Mouse (Mus musculus) CH12.LX (cell line): ENCODE results near the gene Mlana. TPM values are rescaled to one million over a fixed set of nuclear protein-coding genes. Genes with fewer than 3 reads are reported as not detected.

ENCODE experiments used
- DNase-seq: peaks from one replicate; pipeline ENCODE4 v3.0.0-alpha.2; 2013; ENCODE audit errors: extremely low read depth
- H3K27ac ChIP-seq: 2 replicates; pipeline ENCODE4 v1.5.1; 2012; ENCODE audit warnings: low read depth, mild to moderate bottlenecking, control low read depth, moderate library complexity; ENCODE audit not compliant: insufficient read depth
- H3K27me3 ChIP-seq: replicated peaks from 2 replicates; pipeline ENCODE3; 2012; ENCODE audit warnings: inconsistent platforms
- H3K36me3 ChIP-seq, 2 experiments: replicated peaks in 1 of 2; 2 replicates each; pipeline versions ENCODE3 to v1.6.1; 2012; ENCODE audit warnings: inconsistent platforms in 1 of 2, low read length in 1 of 2, mild to moderate bottlenecking in 1 of 2, mixed read lengths in 1 of 2, moderate library complexity in 1 of 2; ENCODE audit not compliant: control insufficient read depth in 1 of 2, insufficient read depth in 1 of 2
- H3K4me1 ChIP-seq, 2 experiments: 2 replicates each; pipeline ENCODE4 v1.6.1; 2012; ENCODE audit warnings: inconsistent platforms in 1 of 2, moderate library complexity in 1 of 2; ENCODE audit not compliant: insufficient read depth in 2 of 2, control insufficient read depth in 1 of 2
- H3K4me2 ChIP-seq: 2 replicates; pipeline ENCODE4 v1.6.1; 2012; ENCODE audit warnings: low read depth, mild to moderate bottlenecking, control low read depth; ENCODE audit not compliant: poor library complexity, insufficient read depth, severe bottlenecking
- H3K4me3 ChIP-seq, 3 experiments: fragments of 150-350 bp in 1 of 3; sonication (generic) in 1 of 3; replicated peaks in 1 of 3; 2 replicates each; pipeline versions ENCODE3 to v1.5.1; 2011 to 2012; ENCODE audit warnings: low read depth in 2 of 3, low read length in 2 of 3, mild to moderate bottlenecking in 2 of 3, moderate library complexity in 2 of 3, control low read depth in 1 of 3, improper control_type of control experiment in 1 of 3, inconsistent platforms in 1 of 3, mixed read lengths in 1 of 3; ENCODE audit not compliant: poor library complexity in 1 of 3
- H3K79me2 ChIP-seq: replicated peaks from 2 replicates; pipeline ENCODE4 v1.6.1; 2012; ENCODE audit warnings: mild to moderate bottlenecking, moderate library complexity; ENCODE audit not compliant: control insufficient read depth, poor library complexity, insufficient read depth, severe bottlenecking; ENCODE audit errors: extremely low read depth
- H3K9ac ChIP-seq: 2 replicates; pipeline ENCODE4 v1.6.1; 2012; ENCODE audit warnings: low read depth, mild to moderate bottlenecking, control low read depth, moderate library complexity; ENCODE audit not compliant: insufficient read depth
- H3K9me3 ChIP-seq: replicated peaks from 2 replicates; pipeline ENCODE3; 2012; ENCODE audit warnings: low read length, inconsistent platforms, mixed read lengths
- BHLHE40 ChIP-seq: IDR thresholded peaks from 2 replicates; pipeline ENCODE4 v1.6.1; 2011; ENCODE audit warnings: mild to moderate bottlenecking, low read depth, low read length, improper control_type of control experiment
- CHD1 ChIP-seq: IDR thresholded peaks from 2 replicates; pipeline ENCODE4 v1.6.1; 2012; ENCODE audit warnings: low read depth, low read length, improper control_type of control experiment, inconsistent platforms
- E2F4 ChIP-seq: IDR thresholded peaks from 2 replicates; pipeline ENCODE4 v1.6.1; 2011; ENCODE audit warnings: low read depth, low read length, improper control_type of control experiment; ENCODE audit not compliant: insufficient replicate concordance
- EP300 ChIP-seq: IDR thresholded peaks from 2 replicates; pipeline ENCODE4 v1.6.1; 2011; ENCODE audit warnings: low read length, improper control_type of control experiment
- ETS1 ChIP-seq: conservative IDR thresholded peaks from 2 replicates; pipeline ENCODE4 v1.6.1; 2012; ENCODE audit warnings: low read depth, mild to moderate bottlenecking, inconsistent platforms, low read length, improper control_type of control experiment, moderate library complexity
- HCFC1 ChIP-seq: IDR thresholded peaks from 2 replicates; pipeline ENCODE4 v1.6.1; 2012; ENCODE audit warnings: low read depth, mild to moderate bottlenecking, inconsistent platforms, low read length, improper control_type of control experiment
- IRF4 ChIP-seq: IDR thresholded peaks from 2 replicates; pipeline ENCODE4 v1.6.1; 2014; ENCODE audit warnings: low read depth, mild to moderate bottlenecking, inconsistent platforms, low read length, improper control_type of control experiment
- KAT2A ChIP-seq: IDR thresholded peaks from 2 replicates; pipeline ENCODE4 v1.6.1; 2012; ENCODE audit warnings: low read length, improper control_type of control experiment, inconsistent platforms; ENCODE audit not compliant: insufficient replicate concordance
- MAZ ChIP-seq: IDR thresholded peaks from 2 replicates; pipeline ENCODE4 v1.6.1; 2012; ENCODE audit warnings: low read depth, mild to moderate bottlenecking, inconsistent platforms, low read length, improper control_type of control experiment, moderate library complexity
- MEF2A ChIP-seq: IDR thresholded peaks from 2 replicates; pipeline ENCODE4 v1.6.1; 2014; ENCODE audit warnings: low read depth, mild to moderate bottlenecking, inconsistent platforms, low read length, improper control_type of control experiment, borderline replicate concordance
- MXI1 ChIP-seq: IDR thresholded peaks from 2 replicates; pipeline ENCODE4 v1.6.1; 2011; ENCODE audit warnings: mild to moderate bottlenecking, low read depth, low read length, improper control_type of control experiment
- NELFE ChIP-seq: IDR thresholded peaks from 2 replicates; pipeline ENCODE4 v1.6.1; 2011; ENCODE audit warnings: low read depth, low read length, improper control_type of control experiment
- NRF1 ChIP-seq: IDR thresholded peaks from 2 replicates; pipeline ENCODE4 v1.6.1; 2014; ENCODE audit warnings: low read depth, mild to moderate bottlenecking, inconsistent platforms, low read length, improper control_type of control experiment, moderate library complexity
- POLR2A ChIP-seq: IDR thresholded peaks from 2 replicates; pipeline ENCODE4 v1.6.1; 2011; ENCODE audit warnings: low read depth, mild to moderate bottlenecking, improper control_type of control experiment, low read length
- POLR2AphosphoS2 ChIP-seq: IDR thresholded peaks from 2 replicates; pipeline ENCODE4 v1.6.1; 2011; ENCODE audit warnings: low read depth, low read length, improper control_type of control experiment
- SIN3A ChIP-seq: IDR thresholded peaks from 2 replicates; pipeline ENCODE4 v1.6.1; 2012; ENCODE audit warnings: low read length, improper control_type of control experiment, inconsistent platforms
- TCF12 ChIP-seq: IDR thresholded peaks from 2 replicates; pipeline ENCODE4 v1.6.1; 2014; ENCODE audit warnings: low read depth, mild to moderate bottlenecking, inconsistent platforms, low read length, improper control_type of control experiment
- UBTF ChIP-seq: IDR thresholded peaks from 2 replicates; pipeline ENCODE4 v1.6.1; 2012; ENCODE audit warnings: low read depth, mild to moderate bottlenecking, inconsistent platforms, low read length, improper control_type of control experiment, moderate library complexity
- USF1 ChIP-seq: IDR thresholded peaks from 2 replicates; pipeline ENCODE4 v1.6.1; 2014; ENCODE audit warnings: low read depth, mild to moderate bottlenecking, inconsistent platforms, low read length, improper control_type of control experiment
- USF2 ChIP-seq: conservative IDR thresholded peaks from 2 replicates; pipeline ENCODE4 v1.6.1; 2011; ENCODE audit warnings: low read depth, low read length, improper control_type of control experiment
- ZC3H11A ChIP-seq: IDR thresholded peaks from 2 replicates; pipeline ENCODE4 v1.6.1; 2012; ENCODE audit warnings: low read depth, mild to moderate bottlenecking, inconsistent platforms, low read length, improper control_type of control experiment
- ZMIZ1 ChIP-seq: IDR thresholded peaks from 2 replicates; pipeline ENCODE4 v1.6.1; 2012; ENCODE audit warnings: low read depth, mild to moderate bottlenecking, inconsistent platforms, low read length, improper control_type of control experiment
- ZNF384 ChIP-seq: IDR thresholded peaks from 2 replicates; pipeline ENCODE4 v1.6.1; 2012; ENCODE audit warnings: low read depth, low read length, improper control_type of control experiment, inconsistent platforms
- dilution Hi-C: fragments of 300-500 bp; cut with MboI; formaldehyde crosslinking; loops from 2 replicates; pipeline ENCODE4 v1.14.3; 2020; ENCODE audit warnings: low sequenced_read_pairs; ENCODE audit not compliant: extremely low pct_unique_long_range_greater_than_20kb, extremely low pct_ligation_motif_present
- in situ Hi-C: fragments of 300-500 bp; cut with MboI; formaldehyde crosslinking; loops from 3 replicates; pipeline ENCODE4 v1.14.3; 2019; ENCODE audit warnings: low sequenced_read_pairs, low pct_ligation_motif_present, low pct_unique_long_range_greater_than_20kb, mixed read lengths
- polyA plus RNA-seq: library from polyadenylated mRNA; unstranded; fragments of >175 nt; gene quantifications from 2 replicates; pipeline ENCODE4 v1.2.1, GENCODE M21; 2012; ENCODE audit warnings: low read depth; ENCODE audit not compliant: insufficient read length
- total RNA-seq, 2 experiments: library from RNA; depleted of rRNA; stranded (reverse); fragments of 300-350 nt in 1 of 2; fragments of >200 nt in 1 of 2; gene quantifications; 2 replicates each; pipeline ENCODE4 v1.2.3; 2012 to 2014

Mlana gene
- total and polyA plus RNA-seq, 3 experiments: not detected

DNA sequence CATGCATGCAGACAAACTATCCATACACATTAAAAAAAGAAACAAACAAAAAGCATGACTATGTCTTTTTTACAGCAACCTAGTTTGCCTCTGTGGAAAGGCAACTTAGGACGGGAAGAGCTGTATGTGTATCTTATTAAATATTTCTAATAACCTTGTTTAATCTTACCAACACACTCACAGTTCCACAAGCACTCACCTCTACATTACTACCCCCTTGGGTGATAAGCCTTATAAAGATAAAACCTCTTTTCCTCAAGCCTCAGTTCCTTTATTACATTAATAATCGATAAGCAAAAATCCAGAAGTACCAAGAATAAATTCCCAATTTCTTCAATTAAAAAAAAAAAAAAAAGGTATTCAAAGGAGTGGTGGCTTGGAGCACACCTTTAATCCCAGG, 40.1 kb upstream of the Mlana start:
- Histone ChIP-seq H3K4me1 (peaks cover 0 to 2% of the 10 kb centered on the region in 2 experiments; a peak in 1 of 4 replicates), H3K9ac (no peak overlapping the region), H3K27me3 (no peaks in the 10 kb centered on the region), H3K79me2 (no peaks in the 10 kb centered on the region), H3K27ac (no peak overlapping the region), H3K9me3 (no peaks in the 10 kb centered on the region), H3K4me3 (no peak overlapping the region), H3K4me2 (no peak overlapping the region), H3K36me3 (no peaks in the 10 kb centered on the region)
- no peak for DNase-seq
- in situ Hi-C loops: no loop called here
- TF ChIP-seq BHLHE40 (no peak), SIN3A (no peak), KAT2A (no peak), USF2 (no peak), ETS1 (no peak), E2F4 (no peak)
- dilution Hi-C loops: no loop called here

DNA sequence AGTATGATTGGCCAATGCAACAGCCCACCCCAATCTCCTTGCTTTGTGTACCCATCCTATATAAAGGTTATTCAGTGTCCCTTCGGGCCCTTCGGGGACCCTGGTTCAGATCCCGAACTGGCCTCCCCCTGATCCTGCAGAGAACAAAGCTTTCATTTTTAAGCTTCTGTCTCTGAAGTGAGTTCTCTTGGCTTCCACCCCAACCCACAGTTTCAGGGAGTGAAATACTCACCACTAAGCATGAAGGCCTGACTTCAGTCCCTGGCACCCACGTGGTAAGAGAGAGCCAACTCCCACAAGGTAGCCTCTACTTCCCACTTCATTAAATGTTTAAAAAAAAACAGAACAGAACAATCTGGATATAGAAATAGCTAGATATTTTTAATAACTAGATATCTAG, 38.8 kb upstream of the Mlana start:
- DNase-seq: no peak
- in situ Hi-C loops: no loop called here
- H3K36me3 ChIP-seq: no peaks in the 10 kb centered on the region
- H3K79me2 ChIP-seq: no peaks in the 10 kb centered on the region
- H3K27ac ChIP-seq: no peak overlapping the region
- dilution Hi-C loops: no loop called here
- no peak overlapping the region for H3K4me2 ChIP-seq
- H3K4me3 ChIP-seq: no peak overlapping the region
- TF ChIP-seq SIN3A (no peak), IRF4 (no peak), HCFC1 (no peak), ZNF384 (no peak), ZMIZ1 (no peak), ETS1 (no peak), CHD1 (no peak), KAT2A (no peak), NRF1 (no peak), NELFE (no peak), UBTF (no peak), POLR2A (no peak), MEF2A (no peak), TCF12 (no peak), EP300 (no peak), USF1 (no peak), ZC3H11A (no peak), POLR2AphosphoS2 (no peak), MXI1 (no peak), MAZ (no peak)
- no peaks in the 10 kb centered on the region for H3K4me1 ChIP-seq
- H3K9ac ChIP-seq: no peak overlapping the region
- no peaks in the 10 kb centered on the region for H3K27me3 ChIP-seq
- no peaks in the 10 kb centered on the region for H3K9me3 ChIP-seq
